ENCODE assay signal across 18 mouse cellular contexts in the genomic region with DNA sequence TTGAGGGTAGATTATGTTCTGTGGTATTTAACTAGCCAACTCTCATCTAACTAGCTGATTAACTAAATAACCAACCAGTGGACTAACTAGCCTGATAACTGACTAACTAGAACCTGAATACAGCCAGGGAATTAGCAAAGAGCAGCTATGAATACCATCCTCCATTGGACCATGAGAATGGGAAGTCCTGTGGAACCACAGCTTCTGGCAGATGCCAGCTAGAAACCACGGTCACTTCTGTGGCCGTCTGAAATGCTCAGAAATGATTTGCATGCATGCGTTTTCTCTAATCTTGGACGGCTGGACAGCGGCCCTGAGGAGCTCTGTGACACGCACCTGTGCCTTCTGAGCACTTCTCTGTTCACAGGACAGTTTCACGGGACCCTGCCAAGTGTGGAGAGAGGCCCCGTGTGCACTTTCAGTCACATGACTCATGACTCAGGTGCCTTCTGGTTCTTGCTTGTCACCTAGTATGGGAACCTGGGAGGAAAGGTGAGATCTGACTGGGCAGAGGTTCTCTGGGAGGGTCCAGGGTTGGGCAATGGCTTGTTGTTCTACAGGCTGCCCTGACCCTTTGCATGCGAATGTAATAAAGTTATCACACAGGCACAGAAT. TPM values are rescaled to one million over a fixed set of nuclear protein-coding genes. Genes with fewer than 3 reads are reported as not detected.
DNase-seq lines count a peak whose midpoint lies in the region; ATAC-seq and TF ChIP-seq lines count a peak whose summit lies in the region.
"Had no signal": no experiment of that assay in that cellular context is flagged by ENCODE, and none has a peak within 500 bp of the region (broad histone marks: within the 10 kb centered on the region; RNA-seq: fewer than 3 reads in every experiment).

No protein-coding gene starts in this region.

- H3K9ac ChIP-seq in lung, embryonic 16.5 days (ENCODE audit: low read length): 0 out of 2 replicates have a peak overlapping the region, but pooled peaks have one; percentile 11
- no peak overlapping the region for H3K9ac ChIP-seq in stomach, embryonic 15.5 days
- H3K9ac ChIP-seq in heart, embryonic 12.5 days: no peak overlapping the region
- H3K9ac ChIP-seq: embryonic facial prominence, embryonic 15.5 days; forebrain, embryonic 15.5 days; limb, embryonic 15.5 days; neural tube, embryonic 13.5 days had no signal

- no peaks in the 10 kb centered on the region for H3K36me3 ChIP-seq in C2C12 (ENCODE audit: control insufficient read depth, insufficient read depth)
- no peaks in the 10 kb centered on the region for H3K36me3 ChIP-seq in lung, embryonic 16.5 days (ENCODE audit: control insufficient read depth, insufficient read depth, low read length)
- H3K36me3 ChIP-seq in stomach, embryonic 15.5 days: no peaks in the 10 kb centered on the region
- H3K36me3 ChIP-seq in heart, embryonic 12.5 days: no peaks in the 10 kb centered on the region
- H3K36me3 ChIP-seq: embryonic facial prominence, embryonic 15.5 days; forebrain, embryonic 15.5 days; hindbrain, embryonic 10.5 days; limb, embryonic 15.5 days; neural tube, embryonic 13.5 days had no signal

- peak; percentile 7 for DNase-seq in CD4-positive, CD25-positive, alpha-beta regulatory T cell, adult 2 months (ENCODE audit: low read depth, low spot score)
- no peak for DNase-seq in gastrocnemius, postnatal 36 days
- no peak for DNase-seq in embryo, embryonic 10 days (ENCODE audit: low spot score)
- DNase-seq: cerebellum, postnatal 14 days; heart, adult 11 months; kidney, postnatal 14 days had no signal

- peaks cover 34% of the 10 kb centered on the region for H3K4me1 ChIP-seq in lung, embryonic 16.5 days (replicated peaks; ENCODE audit: control insufficient read depth, insufficient read depth, low read length)
- H3K4me1 ChIP-seq in stomach, embryonic 15.5 days: 0 out of 2 replicates have a peak, but pooled peaks cover 10% of the 10 kb centered on the region
- peaks cover 22% of the 10 kb centered on the region for H3K4me1 ChIP-seq in heart, embryonic 12.5 days (replicated peaks)

- no peaks in the 10 kb centered on the region for H3K79me3 ChIP-seq in C2C12 (ENCODE audit: low read depth)

- ATAC-seq in CD4-positive, CD25-positive, alpha-beta regulatory T cell, adult 4 months: no peak
- ATAC-seq in lung, embryonic 16.5 days (ENCODE audit: low read depth): no peak
- peak; percentile 34; the same call in 1 of the 2 replicates for ATAC-seq in stomach, embryonic 15.5 days (ENCODE audit: insufficient read depth, low FRiP score, low read depth)
- ATAC-seq in heart, embryonic 12.5 days (ENCODE audit: insufficient number of reproducible peaks, low FRiP score): no peak
- ATAC-seq: forebrain, embryonic 15.5 days had no signal

- no peaks in the 10 kb centered on the region for H3K27me3 ChIP-seq in C2C12 (ENCODE audit: control insufficient read depth, insufficient read depth, insufficient read length)
- H3K27me3 ChIP-seq in lung, embryonic 16.5 days (ENCODE audit: control insufficient read depth, insufficient read depth, low read depth, low read length): no peaks in the 10 kb centered on the region
- H3K27me3 ChIP-seq in stomach, embryonic 15.5 days (replicated peaks): no peaks in the 10 kb centered on the region
- no peaks in the 10 kb centered on the region for H3K27me3 ChIP-seq in heart, embryonic 12.5 days (replicated peaks)
- H3K27me3 ChIP-seq: embryonic facial prominence, embryonic 15.5 days; forebrain, embryonic 15.5 days; limb, embryonic 15.5 days; neural tube, embryonic 13.5 days had no signal

- H3K4me2 ChIP-seq in lung, embryonic 16.5 days (ENCODE audit: low read depth, low read length): no peak overlapping the region
- no peak overlapping the region for H3K4me2 ChIP-seq in stomach, embryonic 15.5 days
- no peak overlapping the region for H3K4me2 ChIP-seq in heart, embryonic 12.5 days
- H3K4me2 ChIP-seq: embryonic facial prominence, embryonic 15.5 days; forebrain, embryonic 15.5 days; limb, embryonic 15.5 days; midbrain, embryonic 11.5 days; neural tube, embryonic 13.5 days had no signal

- no peaks in the 10 kb centered on the region for H3K9me3 ChIP-seq in lung, embryonic 16.5 days (ENCODE audit: control insufficient read depth, low read length)
- H3K9me3 ChIP-seq in stomach, embryonic 15.5 days: no peaks in the 10 kb centered on the region
- H3K9me3 ChIP-seq in heart, embryonic 12.5 days (replicated peaks): no peaks in the 10 kb centered on the region
- H3K9me3 ChIP-seq: embryonic facial prominence, embryonic 15.5 days; forebrain, embryonic 15.5 days; hindbrain, embryonic 10.5 days; limb, embryonic 15.5 days; neural tube, embryonic 13.5 days had no signal

- peak overlapping the region; percentile 72 for H3K27ac ChIP-seq in lung, embryonic 16.5 days (ENCODE audit: low read length)
- peak overlapping the region; percentile 40; the same call in 1 of the 2 replicates for H3K27ac ChIP-seq in stomach, embryonic 15.5 days
- H3K27ac ChIP-seq in heart, embryonic 12.5 days (ENCODE audit: poor library complexity, severe bottlenecking): no peak overlapping the region
- H3K27ac ChIP-seq: embryonic facial prominence, embryonic 15.5 days; forebrain, embryonic 15.5 days; hindbrain, embryonic 10.5 days; limb, embryonic 15.5 days; neural tube, embryonic 13.5 days had no signal

- intact Hi-C loops in gastrocnemius, postnatal 36 days (cut with DNase I): no loop called here

- no peak overlapping the region for H3K4me3 ChIP-seq in C2C12 (ENCODE audit: insufficient read depth, poor library complexity, severe bottlenecking)
- no peak overlapping the region for H3K4me3 ChIP-seq in lung, embryonic 16.5 days (ENCODE audit: low read length)
- H3K4me3 ChIP-seq in stomach, embryonic 15.5 days (replicated peaks): no peak overlapping the region
- no peak overlapping the region for H3K4me3 ChIP-seq in heart, embryonic 12.5 days
- H3K4me3 ChIP-seq: embryonic facial prominence, embryonic 15.5 days; forebrain, embryonic 15.5 days; hindbrain, embryonic 10.5 days; limb, embryonic 15.5 days; neural tube, embryonic 13.5 days had no signal

- no peak overlapping the region for H3ac ChIP-seq in C2C12 (ENCODE audit: control insufficient read depth, insufficient read length, low read depth)

- H3K79me2 ChIP-seq in C2C12 (ENCODE audit: control insufficient read depth, insufficient read depth): no peaks in the 10 kb centered on the region

- 44% methylated on average over 9 of the region's 9 CpGs for WGBS in lung, embryonic 16.5 days
- 66% methylated on average over 9 of the region's 9 CpGs for WGBS in stomach, embryonic 15.5 days
- WGBS in heart, embryonic 12.5 days: 72% methylated on average over 9 of the region's 9 CpGs

- TF ChIP-seq CTCF in C2C12 (IDR thresholded peaks at IDR 0.05; ENCODE audit: control insufficient read depth, insufficient read depth, insufficient read length): no peak

TF ChIP-seq in C2C12, 6 proteins besides CTCF, POLR2A, EP300 and RAD21:
- peak; percentile 52 for TF ChIP-seq USF1 (IDR thresholded peaks at IDR 0.05; ENCODE audit: low read depth)
- TF ChIP-seq MYOD1 (IDR thresholded peaks at IDR 0.05; ENCODE audit: control insufficient read depth, insufficient read length, low read depth): peak; percentile 19
- TF ChIP-seq FOSL1 (IDR thresholded peaks at IDR 0.05; ENCODE audit: insufficient read depth, low read length, poor library complexity, severe bottlenecking): no peak
- no peak for TF ChIP-seq MYOG (IDR thresholded peaks at IDR 0.05; ENCODE audit: control insufficient read depth, extremely low read depth, insufficient read length)

RNA-seq across cellular contexts. Expression of gene Pbp2, which starts 14.6 kb away (rescaled TPM):
- polyA plus RNA-seq in CD4-positive, CD25-positive, alpha-beta regulatory T cell, adult 4 months (2017; shearing (Covaris generic)): not detected
- polyA plus RNA-seq in C2C12 (2012; fragmentation: generic; extraction: Trizol): 0.41 TPM
- polyA plus RNA-seq in lung, embryonic 16.5 days (2015; fragmentation: Nextera tagmentation; extraction: Ambion mirVana): 0.15 and 0.49 TPM in 2 replicates
- 1.0 and 4.0 TPM in 2 replicates for polyA plus RNA-seq in stomach, embryonic 15.5 days (2015; fragmentation: Nextera tagmentation; extraction: Ambion mirVana)
- total RNA-seq in gastrocnemius, postnatal 36 days (2021): not detected
- not detected in 2 replicates for polyA plus RNA-seq in heart, embryonic 12.5 days (2016; fragmentation: Nextera tagmentation; extraction: Ambion mirVana)
- total RNA-seq: left cerebral cortex, adult 18-20 months had no signal
- polyA plus RNA-seq: forebrain, embryonic 15.5 days; hindbrain, embryonic 10.5 days; midbrain, embryonic 11.5 days had no signal

RNA-seq across cellular contexts. Expression of gene Emp1, which starts 37.6 kb away (rescaled TPM):
- under 1 TPM; 0.71 to 0.95 TPM for polyA plus RNA-seq in CD4-positive, CD25-positive, alpha-beta regulatory T cell, adult 4 months (2017; shearing (Covaris generic))
- 222 TPM for polyA plus RNA-seq in C2C12 (2012; fragmentation: generic; extraction: Trizol)
- polyA plus RNA-seq in lung, embryonic 16.5 days (2015; fragmentation: Nextera tagmentation; extraction: Ambion mirVana): 114 TPM in 2 replicates
- 77.5 and 112 TPM in 2 replicates for polyA plus RNA-seq in stomach, embryonic 15.5 days (2015; fragmentation: Nextera tagmentation; extraction: Ambion mirVana)
- 10 to 100 TPM; 25.5 to 34.9 TPM for total RNA-seq in gastrocnemius, postnatal 36 days (2021)
- polyA plus RNA-seq in heart, embryonic 12.5 days (2016; fragmentation: Nextera tagmentation; extraction: Ambion mirVana): 28.0 and 30.2 TPM in 2 replicates

Comparison
In these comparisons a context has a peak if more than half of its experiments do, and no peak if none do; other contexts are left out.
1. RNA of gene Emp1, which starts 37.6 kb away (polyA plus RNA-seq): 222 TPM in C2C12 (single experiment), 114 TPM in lung, embryonic 16.5 days, 77.5 to 112 TPM in stomach, embryonic 15.5 days and 28.0 to 30.2 TPM in heart, embryonic 12.5 days; 0.71 to 0.95 TPM in CD4-positive, CD25-positive, alpha-beta regulatory T cell, adult 4 months; every median in the first group is over 10 times any median in the second.